Mouse (Mus musculus): ENCODE measurements at regions not wholly inside any gene's neighbourhood (a gene's known extent, or its start where the extent isn't known, plus 50 kb on each side); places are given as distances from the start of the nearest gene placed in this dataset.

- no peak for DNase-seq (ENCODE audit: low spot score in 2 of 2)
Measured at GRCm38 (mm10) chr1:91740661-91741060, 60.6 kb upstream of the Twist2 start.

GRCm38 (mm10) chr1:91742031-91742430 is 59.2 kb upstream of the Twist2 start:
- no peak for DNase-seq (ENCODE audit: low spot score in 2 of 2)

DNA sequence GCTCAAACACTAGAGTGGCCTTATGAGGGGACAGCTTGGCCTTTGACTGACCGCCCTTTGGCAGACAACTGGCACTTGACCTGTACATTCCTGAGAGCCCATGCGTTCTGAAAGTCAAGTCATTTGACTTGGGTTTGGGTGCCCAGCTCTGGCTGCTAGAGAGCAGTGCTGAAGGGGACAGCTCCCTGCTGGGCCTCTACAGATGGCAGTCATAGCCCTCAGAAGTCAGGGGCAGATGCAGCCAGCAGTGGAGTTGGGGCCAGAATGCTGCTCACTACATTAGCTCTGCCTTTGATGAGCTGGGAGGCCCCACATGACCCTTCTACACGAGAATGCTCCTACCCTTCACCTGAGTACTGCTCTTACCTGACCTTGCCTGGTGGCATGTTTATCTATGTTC is 58.3 kb upstream of the Twist2 start:
- no peak for DNase-seq (ENCODE audit: low spot score in 2 of 2)

GRCm38 (mm10) chr1:91744076-91744475 is 57.2 kb upstream of the Twist2 start:
- DNase-seq (ENCODE audit: low spot score in 2 of 2) = no peak

DNA sequence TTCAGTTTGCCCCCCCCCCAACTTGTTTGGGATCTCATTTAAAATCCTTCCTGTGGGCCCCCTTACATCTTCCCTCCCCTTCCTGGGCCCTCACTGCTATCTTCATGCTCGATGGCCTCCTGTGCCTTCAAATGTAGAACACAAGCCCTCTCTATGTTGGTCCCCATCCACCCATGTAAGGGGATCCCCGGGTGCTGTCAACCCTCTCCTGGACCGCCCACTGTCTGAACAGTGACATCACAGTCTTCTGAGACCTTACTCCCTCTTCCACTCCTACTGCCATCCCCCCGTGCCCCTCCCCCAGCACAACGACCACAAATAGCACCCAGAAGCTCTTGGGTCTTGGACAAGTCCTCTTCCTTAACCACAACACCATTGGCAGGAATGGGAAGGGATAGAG is 56.6 kb upstream of the Twist2 start:
- no peak for DNase-seq (ENCODE audit: low spot score in 2 of 2)

DNA sequence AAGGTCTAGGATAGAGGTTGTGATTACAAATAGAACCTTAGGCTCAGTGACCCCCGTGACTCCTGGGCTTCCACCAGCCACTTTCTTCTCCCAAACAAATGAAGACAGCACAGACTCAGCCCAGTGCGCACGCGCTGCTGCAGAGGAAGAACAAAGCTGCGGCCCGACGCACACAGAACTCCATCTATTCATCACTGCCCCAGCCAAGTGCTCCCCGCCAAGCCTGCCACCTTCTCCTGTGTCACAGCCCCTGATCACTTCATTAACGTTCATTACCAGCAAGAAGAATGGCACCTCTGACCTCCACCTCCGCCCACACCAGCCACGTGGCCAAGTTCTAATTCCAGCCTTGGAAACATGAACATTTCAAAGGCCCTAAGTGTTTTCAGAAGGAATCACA is 53.7 kb upstream of the Twist2 start:
- DNase-seq (ENCODE audit: low spot score in 2 of 2) = no peak

Measured in heart, adult 9 months (tissue).